Comparison of ENCODE assay signal across 8 mouse cellular contexts in genomic region chr1:179668836-179669537, GRCm38 (mm10). TPM values are rescaled to one million over a fixed set of nuclear protein-coding genes. Genes with fewer than 3 reads are reported as not detected.
DNase-seq lines count a peak whose midpoint lies in the region; ATAC-seq and TF ChIP-seq lines count a peak whose summit lies in the region.

No protein-coding gene starts in this region.

- DNase-seq in kidney, postnatal 25 days, result no peak
- peak; percentile 46 for DNase-seq in adipocyte (ENCODE audit: low spot score)
- no peak for DNase-seq in urinary bladder, postnatal 36 days (ENCODE audit: low spot score in 2 of 2)
- DNase-seq in gastrocnemius, adult 18-20 months (ENCODE audit: low spot score), result no peak
- DNase-seq in thymus, adult 2 months, result no peak

- no peaks in the 10 kb centered on the region for H3K79me2 ChIP-seq in macrophage (ENCODE audit: inconsistent target)

- TF ChIP-seq POLR2A in thymus, adult 2 months (IDR thresholded peaks at IDR 0.05; ENCODE audit: control insufficient read depth, extremely low read depth, insufficient read depth, low read length, poor library complexity), result no peak

- WGBS in kidney, embryonic 16.5 days, result 19% methylated on average over 12 of the region's 12 CpGs
- 21% methylated on average over 12 of the region's 12 CpGs for WGBS in hindbrain, embryonic 12.5 days
- WGBS in macrophage (ENCODE audit: missing documents), result 18% methylated on average over 10 of the region's 12 CpGs
- 28% methylated on average over 12 of the region's 12 CpGs for WGBS in thymus, adult 2 months

- H3K27ac ChIP-seq in kidney, embryonic 16.5 days (ENCODE audit: low read length), result peak overlapping the region; percentile 70
- peak overlapping the region; percentile 85 for H3K27ac ChIP-seq in hindbrain, embryonic 12.5 days
- H3K27ac ChIP-seq in macrophage, result no peak overlapping the region
- no peak overlapping the region for H3K27ac ChIP-seq in thymus, adult 2 months (ENCODE audit: control insufficient read depth, insufficient read depth, low read length)

- H3K36me3 ChIP-seq in kidney, embryonic 16.5 days (ENCODE audit: insufficient read depth, low read length), result peaks cover 11% of the 10 kb centered on the region
- H3K36me3 ChIP-seq in hindbrain, embryonic 12.5 days, result peaks cover 26% of the 10 kb centered on the region
- H3K36me3 ChIP-seq in macrophage (ENCODE audit: inconsistent target), result no peaks in the 10 kb centered on the region
- no peaks in the 10 kb centered on the region for H3K36me3 ChIP-seq in thymus, adult 2 months (ENCODE audit: control insufficient read depth, insufficient read depth, low read length)

- peak overlapping the region; percentile 90 for H3K9ac ChIP-seq in kidney, embryonic 16.5 days (replicated peaks; ENCODE audit: low read length)
- peak overlapping the region; percentile 83 for H3K9ac ChIP-seq in hindbrain, embryonic 12.5 days

- H3K4me1 ChIP-seq in kidney, embryonic 16.5 days (ENCODE audit: insufficient read depth, low read length), result peaks cover 7% of the 10 kb centered on the region
- peaks cover 19% of the 10 kb centered on the region for H3K4me1 ChIP-seq in hindbrain, embryonic 12.5 days
- peaks cover 4% of the 10 kb centered on the region; the same call in 1 of the 2 replicates for H3K4me1 ChIP-seq in thymus, adult 2 months (replicated peaks; ENCODE audit: control insufficient read depth, insufficient read depth, low read length)

- H3K4me3 ChIP-seq in kidney, embryonic 16.5 days (ENCODE audit: low read length), result peak overlapping the region; percentile 76
- H3K4me3 ChIP-seq in hindbrain, embryonic 12.5 days, result peak overlapping the region; percentile 73
- peak overlapping the region; percentile 32 for H3K4me3 ChIP-seq in macrophage (ENCODE audit: inconsistent target)
- H3K4me3 ChIP-seq in thymus, adult 2 months (ENCODE audit: control insufficient read depth, insufficient read depth, low read length), result no peak overlapping the region

- H3K27me3 ChIP-seq in kidney, embryonic 16.5 days (ENCODE audit: insufficient read depth, low read length), result no peaks in the 10 kb centered on the region
- H3K27me3 ChIP-seq in hindbrain, embryonic 12.5 days, result no peaks in the 10 kb centered on the region
- H3K27me3 ChIP-seq in thymus, adult 2 months (ENCODE audit: control insufficient read depth, insufficient read depth, low read length), result peaks cover 2% of the 10 kb centered on the region; the same call in 1 of the 2 replicates

- ATAC-seq in kidney, embryonic 16.5 days (ENCODE audit: low FRiP score, low TSS enrichment), result no peak
- no peak; the same call in 1 of the 2 replicates for ATAC-seq in hindbrain, embryonic 12.5 days (ENCODE audit: low FRiP score)

- H3K4me2 ChIP-seq in kidney, embryonic 16.5 days (replicated peaks; ENCODE audit: low read depth, low read length), result peak overlapping the region; percentile 87
- peak overlapping the region; percentile 63 for H3K4me2 ChIP-seq in hindbrain, embryonic 12.5 days (replicated peaks)

- TF ChIP-seq CTCF in thymus, adult 2 months (IDR thresholded peaks at IDR 0.05; ENCODE audit: borderline replicate concordance, control insufficient read depth, extremely low read depth, insufficient read depth, low read length, poor library complexity), result no peak

- no peaks in the 10 kb centered on the region for H3K9me3 ChIP-seq in kidney, embryonic 16.5 days (ENCODE audit: low read length)
- no peaks in the 10 kb centered on the region for H3K9me3 ChIP-seq in hindbrain, embryonic 12.5 days (replicated peaks)

RNA-seq across cellular contexts. Expression of gene Sccpdh, which starts 1.0 kb away (rescaled TPM):
- polyA plus RNA-seq in kidney, embryonic 16.5 days (2015; fragmentation: Nextera tagmentation; extraction: Ambion mirVana), result 72.8 and 76.2 TPM in 2 replicates
- polyA plus RNA-seq in hindbrain, embryonic 12.5 days (2016; fragmentation: Nextera tagmentation; extraction: Ambion mirVana), result 112 and 116 TPM in 2 replicates
- 10 to 100 TPM in 4 of 26 experiments, 1 to 10 TPM in 22; 1.9 to 16.3 (median 5.6) TPM for total RNA-seq in macrophage (2018; cell fraction: chromatin; rRNA removed)
- 10 to 100 TPM in 12 of 26 experiments, 1 to 10 TPM in 14; 4.8 to 13.9 (median 9.2) TPM for total RNA-seq in macrophage (2018; cell fraction: cytosol; rRNA removed)
- total RNA-seq in macrophage (2018; cell fraction: nucleus; rRNA removed), result 10 to 100 TPM in 4 of 26 experiments, 1 to 10 TPM in 22; 2.0 to 17.0 (median 4.2) TPM
- polyA plus RNA-seq in macrophage (2018), result 8.7 to 18.7 TPM (median 15.8 TPM) in 3 replicates
- 10 to 100 TPM; 38.7 to 41.2 TPM for total RNA-seq in gastrocnemius, adult 18-20 months (2021)
- polyA plus RNA-seq in thymus, adult 2 months (2012; rRNA removed), result 1.9 and 3.0 TPM in 2 replicates

Comparison
In these comparisons a context has a peak if more than half of its experiments do, and no peak if none do; other contexts are left out.
1. H3K27ac ChIP-seq: peak in kidney, embryonic 16.5 days (single experiment) and hindbrain, embryonic 12.5 days (single experiment); none in macrophage (single experiment) and thymus, adult 2 months (single experiment).